Comparison of ENCODE assay signal across 8 mouse cellular contexts in genomic region chr12:111430049-111430867, GRCm38 (mm10). TPM values are rescaled to one million over a fixed set of nuclear protein-coding genes. Genes with fewer than 3 reads are reported as not detected.
DNase-seq lines count a peak whose midpoint lies in the region; ATAC-seq and TF ChIP-seq lines count a peak whose summit lies in the region.

No protein-coding gene starts in this region.

- peak overlapping the region; percentile 67 for H3K4me2 ChIP-seq in embryonic facial prominence, embryonic 15.5 days (replicated peaks)
- H3K4me2 ChIP-seq in hindbrain, embryonic 16.5 days (ENCODE audit: low read length), result peak overlapping the region; percentile 76
- peak overlapping the region; percentile 75 for H3K4me2 ChIP-seq in liver, postnatal 0 days (ENCODE audit: low read depth, low read length)
- H3K4me2 ChIP-seq in stomach, embryonic 15.5 days, result peak overlapping the region; percentile 89

- no peaks in the 10 kb centered on the region for H3K36me3 ChIP-seq in embryonic facial prominence, embryonic 15.5 days
- no peaks in the 10 kb centered on the region for H3K36me3 ChIP-seq in hindbrain, embryonic 16.5 days (ENCODE audit: control insufficient read depth, insufficient read depth, low read length)
- H3K36me3 ChIP-seq in liver, postnatal 0 days (replicated peaks; ENCODE audit: insufficient read depth, low read length), result no peaks in the 10 kb centered on the region; the same call in 1 of the 2 replicates
- no peaks in the 10 kb centered on the region for H3K36me3 ChIP-seq in stomach, embryonic 15.5 days

- peaks cover 68% of the 10 kb centered on the region for H3K4me1 ChIP-seq in embryonic facial prominence, embryonic 15.5 days
- peaks cover 35% of the 10 kb centered on the region for H3K4me1 ChIP-seq in hindbrain, embryonic 16.5 days (ENCODE audit: control insufficient read depth, insufficient read depth, low read depth, low read length)
- H3K4me1 ChIP-seq in liver, postnatal 0 days (ENCODE audit: insufficient read depth), result peaks cover 60% of the 10 kb centered on the region
- H3K4me1 ChIP-seq in stomach, embryonic 15.5 days, result peaks cover 46% of the 10 kb centered on the region

- TF ChIP-seq CTCF in liver, postnatal 0 days (IDR thresholded peaks at IDR 0.05; ENCODE audit: low read depth), result no peak

- peak overlapping the region; percentile 39 for H3K4me3 ChIP-seq in embryonic facial prominence, embryonic 15.5 days (replicated peaks)
- peak overlapping the region; percentile 43; the same call in 1 of the 2 replicates for H3K4me3 ChIP-seq in hindbrain, embryonic 16.5 days (ENCODE audit: low read length)
- peak overlapping the region; percentile 37 for H3K4me3 ChIP-seq in liver, postnatal 0 days (ENCODE audit: low read depth, low read length)
- H3K4me3 ChIP-seq in stomach, embryonic 15.5 days (replicated peaks), result peak overlapping the region; percentile 40

- no peak for ATAC-seq in embryonic facial prominence, embryonic 15.5 days (ENCODE audit: insufficient number of reproducible peaks, low FRiP score, low TSS enrichment, low read depth)
- no peak for ATAC-seq in hindbrain, embryonic 16.5 days
- no peak; the same call in 1 of the 2 replicates for ATAC-seq in liver, postnatal 0 days
- ATAC-seq in stomach, embryonic 15.5 days (ENCODE audit: insufficient read depth, low FRiP score, low read depth), result no peak

- WGBS in embryonic facial prominence, embryonic 15.5 days, result 16% methylated on average over 27 of the region's 27 CpGs
- WGBS in hindbrain, embryonic 16.5 days, result 11% methylated on average over 27 of the region's 27 CpGs
- WGBS in liver, postnatal 0 days (ENCODE audit: insufficient replicate concordance), result 29% methylated on average over 27 of the region's 27 CpGs
- WGBS in stomach, embryonic 15.5 days, result 24% methylated on average over 27 of the region's 27 CpGs

- no peak for TF ChIP-seq EP300 in liver, postnatal 0 days (IDR thresholded peaks at IDR 0.05; ENCODE audit: low read depth)

- H3K9ac ChIP-seq in embryonic facial prominence, embryonic 15.5 days, result no peak overlapping the region; the same call in 1 of the 2 replicates
- peak overlapping the region; percentile 65; the same call in 1 of the 2 replicates for H3K9ac ChIP-seq in hindbrain, embryonic 16.5 days (ENCODE audit: low read depth, low read length)
- H3K9ac ChIP-seq in liver, postnatal 0 days (replicated peaks), result no peak overlapping the region
- H3K9ac ChIP-seq in stomach, embryonic 15.5 days, result no peak overlapping the region

- DNase-seq in layer of hippocampus, adult 11-12 months (ENCODE audit: low spot score), result peak; percentile 40
- no peak for DNase-seq in layer of hippocampus, postnatal 14 days (ENCODE audit: low spot score in 2 of 2)
- peak; percentile 56 for DNase-seq in liver, postnatal 0 days
- no peak for DNase-seq in cerebellum, postnatal 14 days
- DNase-seq in layer of hippocampus, adult 18-20 months (ENCODE audit: low spot score in 2 of 2), result no peak

- peaks cover 50% of the 10 kb centered on the region for H3K27me3 ChIP-seq in embryonic facial prominence, embryonic 15.5 days
- peaks cover 24% of the 10 kb centered on the region for H3K27me3 ChIP-seq in hindbrain, embryonic 16.5 days (replicated peaks; ENCODE audit: control insufficient read depth, insufficient read depth, low read length)
- peaks cover 22% of the 10 kb centered on the region for H3K27me3 ChIP-seq in liver, postnatal 0 days (ENCODE audit: insufficient read depth, low read length)
- peaks cover 36% of the 10 kb centered on the region for H3K27me3 ChIP-seq in stomach, embryonic 15.5 days (replicated peaks)

- peak overlapping the region; percentile 35; the same call in 1 of the 2 replicates for H3K27ac ChIP-seq in embryonic facial prominence, embryonic 15.5 days (replicated peaks)
- H3K27ac ChIP-seq in hindbrain, embryonic 16.5 days (ENCODE audit: low read depth, low read length), result no peak overlapping the region
- no peak overlapping the region; the same call in 1 of the 2 replicates for H3K27ac ChIP-seq in liver, postnatal 0 days (ENCODE audit: low read depth)
- H3K27ac ChIP-seq in stomach, embryonic 15.5 days, result peak overlapping the region; percentile 38

- no peaks in the 10 kb centered on the region for H3K9me3 ChIP-seq in embryonic facial prominence, embryonic 15.5 days (replicated peaks)
- H3K9me3 ChIP-seq in hindbrain, embryonic 16.5 days (ENCODE audit: control insufficient read depth, low read length), result no peaks in the 10 kb centered on the region
- H3K9me3 ChIP-seq in liver, postnatal 0 days (ENCODE audit: low read length), result no peaks in the 10 kb centered on the region
- H3K9me3 ChIP-seq in stomach, embryonic 15.5 days, result no peaks in the 10 kb centered on the region

RNA-seq across cellular contexts. Expression of gene Tnfaip2, which starts 12.0 kb away (rescaled TPM):
- 1 to 10 TPM in 1 of 2 experiments, under 1 TPM in 1; 0.55 to 1.2 TPM for total RNA-seq in layer of hippocampus, postnatal 14 days (2021)
- 11.8 and 17.6 TPM in 2 replicates for polyA plus RNA-seq in embryonic facial prominence, embryonic 15.5 days (2015; fragmentation: Nextera tagmentation; extraction: Ambion mirVana)
- 0.79 and 1.2 TPM in 2 replicates for polyA plus RNA-seq in hindbrain, embryonic 16.5 days (2015; fragmentation: Nextera tagmentation; extraction: Ambion mirVana)
- 72.0 and 79.5 TPM in 2 replicates for polyA plus RNA-seq in liver, postnatal 0 days (2015; fragmentation: Nextera tagmentation; extraction: Ambion mirVana)
- 8.5 and 13.5 TPM in 2 replicates for polyA plus RNA-seq in stomach, embryonic 15.5 days (2015; fragmentation: Nextera tagmentation; extraction: Ambion mirVana)
- total RNA-seq in layer of hippocampus, adult 18-20 months (2021), result 1 to 10 TPM in 1 of 2 experiments, under 1 TPM in 1; 0.30 to 1.7 TPM

RNA-seq across cellular contexts. Expression of gene Exoc3l4, which starts 13.4 kb away (rescaled TPM):
- 1 to 10 TPM; 1.2 to 2.3 TPM for total RNA-seq in layer of hippocampus, postnatal 14 days (2021)
- polyA plus RNA-seq in embryonic facial prominence, embryonic 15.5 days (2015; fragmentation: Nextera tagmentation; extraction: Ambion mirVana), result 10.6 and 11.1 TPM in 2 replicates
- 2.6 and 2.7 TPM in 2 replicates for polyA plus RNA-seq in hindbrain, embryonic 16.5 days (2015; fragmentation: Nextera tagmentation; extraction: Ambion mirVana)
- polyA plus RNA-seq in liver, postnatal 0 days (2015; fragmentation: Nextera tagmentation; extraction: Ambion mirVana), result 13.7 TPM in 2 replicates
- polyA plus RNA-seq in stomach, embryonic 15.5 days (2015; fragmentation: Nextera tagmentation; extraction: Ambion mirVana), result 8.5 and 8.7 TPM in 2 replicates
- 1 to 10 TPM; 6.1 to 7.1 TPM for total RNA-seq in layer of hippocampus, adult 18-20 months (2021)

RNA-seq across cellular contexts. Expression of gene Lbhd2, which starts 23.6 kb away (rescaled TPM):
- 1 to 10 TPM in 1 of 2 experiments, under 1 TPM in 1; 0.62 to 1.8 TPM for total RNA-seq in layer of hippocampus, postnatal 14 days (2021)
- 3.7 and 5.0 TPM in 2 replicates for polyA plus RNA-seq in embryonic facial prominence, embryonic 15.5 days (2015; fragmentation: Nextera tagmentation; extraction: Ambion mirVana)
- 2.5 and 3.3 TPM in 2 replicates for polyA plus RNA-seq in hindbrain, embryonic 16.5 days (2015; fragmentation: Nextera tagmentation; extraction: Ambion mirVana)
- polyA plus RNA-seq in liver, postnatal 0 days (2015; fragmentation: Nextera tagmentation; extraction: Ambion mirVana), result 0.22 TPM in 2 replicates
- 1.4 and 1.7 TPM in 2 replicates for polyA plus RNA-seq in stomach, embryonic 15.5 days (2015; fragmentation: Nextera tagmentation; extraction: Ambion mirVana)
- 1 to 10 TPM in 1 of 2 experiments, under 1 TPM in 1; 0.53 to 1.2 TPM for total RNA-seq in layer of hippocampus, adult 18-20 months (2021)

RNA-seq across cellular contexts. Expression of gene Cdc42bpb, which starts 52.7 kb away (rescaled TPM):
- 100 to 1,000 TPM; 117 to 125 TPM for total RNA-seq in layer of hippocampus, postnatal 14 days (2021)
- polyA plus RNA-seq in embryonic facial prominence, embryonic 15.5 days (2015; fragmentation: Nextera tagmentation; extraction: Ambion mirVana), result 33.2 and 36.1 TPM in 2 replicates
- 35.3 and 40.4 TPM in 2 replicates for polyA plus RNA-seq in hindbrain, embryonic 16.5 days (2015; fragmentation: Nextera tagmentation; extraction: Ambion mirVana)
- polyA plus RNA-seq in liver, postnatal 0 days (2015; fragmentation: Nextera tagmentation; extraction: Ambion mirVana), result 8.0 and 8.6 TPM in 2 replicates
- polyA plus RNA-seq in stomach, embryonic 15.5 days (2015; fragmentation: Nextera tagmentation; extraction: Ambion mirVana), result 32.5 and 34.2 TPM in 2 replicates
- 100 to 1,000 TPM; 119 to 124 TPM for total RNA-seq in layer of hippocampus, adult 18-20 months (2021)

RNA-seq across cellular contexts. Expression of gene Gm266, which starts 55.4 kb away (rescaled TPM):
- 1 to 10 TPM; 5.2 to 6.3 TPM for total RNA-seq in layer of hippocampus, postnatal 14 days (2021)
- polyA plus RNA-seq in embryonic facial prominence, embryonic 15.5 days (2015; fragmentation: Nextera tagmentation; extraction: Ambion mirVana), result 20.8 and 24.6 TPM in 2 replicates
- polyA plus RNA-seq in hindbrain, embryonic 16.5 days (2015; fragmentation: Nextera tagmentation; extraction: Ambion mirVana), result 2.6 and 5.0 TPM in 2 replicates
- 0.49 and 0.54 TPM in 2 replicates for polyA plus RNA-seq in liver, postnatal 0 days (2015; fragmentation: Nextera tagmentation; extraction: Ambion mirVana)
- 25.4 and 30.3 TPM in 2 replicates for polyA plus RNA-seq in stomach, embryonic 15.5 days (2015; fragmentation: Nextera tagmentation; extraction: Ambion mirVana)
- 1 to 10 TPM; 3.7 to 3.9 TPM for total RNA-seq in layer of hippocampus, adult 18-20 months (2021)

Comparison
In these comparisons a context has a peak if more than half of its experiments do, and no peak if none do; other contexts are left out.
1. DNase-seq: peak in layer of hippocampus, adult 11-12 months (single experiment) and liver, postnatal 0 days (single experiment); none in layer of hippocampus, postnatal 14 days (0 of 2), cerebellum, postnatal 14 days (0 of 2) and layer of hippocampus, adult 18-20 months (0 of 2).
2. H3K27ac ChIP-seq: peak in embryonic facial prominence, embryonic 15.5 days (single experiment) and stomach, embryonic 15.5 days (single experiment); none in hindbrain, embryonic 16.5 days (single experiment) and liver, postnatal 0 days (single experiment).
3. Peak in every context shown above with its lines, with median percentiles within 50 percentile points of each other: H3K4me2 ChIP-seq and H3K4me3 ChIP-seq.